Mouse (Mus musculus) spleen, adult 2 months (tissue): ENCODE results near the gene Dnajc24.

Experiments used
- CTCF ChIP-seq: fragments of 200-500 bp; IDR thresholded peaks from 2 replicates; pipeline ENCODE4 v1.5.1; 2011; ENCODE audit warnings: mild to moderate bottlenecking, inconsistent platforms; ENCODE audit not compliant: insufficient read depth, insufficient read length, insufficient replicate concordance; ENCODE audit errors: extremely low read depth
- POLR2A ChIP-seq: fragments of 200-500 bp; IDR thresholded peaks from 2 replicates; pipeline ENCODE4 v1.6.1; 2011; ENCODE audit warnings: low read depth, low read length, inconsistent platforms

- no peak for TF ChIP-seq POLR2A
- no peak for TF ChIP-seq CTCF
Measured at GRCm38 (mm10) chr2:106041961-106042360, 38.6 kb upstream of the Dnajc24 start.
